Mouse (Mus musculus) hindlimb bud, embryonic 11.5 days (tissue): ENCODE measurements around the gene Aacs.

ENCODE experiments used
- DNase-seq: peaks from one replicate; pipeline ENCODE4 v3.0.0-alpha.2; 2012; ENCODE audit warnings: low read depth, low spot score; ENCODE audit errors: extremely low spot score

Aacs gene

GRCm38 (mm10) chr5:125492379-125493092 lies 16.9 kb downstream of the Aacs start:
- no peak for DNase-seq

- no peak for DNase-seq
Observed at GRCm38 (mm10) chr5:125493093-125493423, 17.4 kb downstream of the Aacs start.

- DNase-seq = no peak
Observed at GRCm38 (mm10) chr5:125495655-125496054, 20.0 kb downstream of the Aacs start.

GRCm38 (mm10) chr5:125497821-125498600 lies 22.4 kb downstream of the Aacs start:
- no peak for DNase-seq

- DNase-seq = no peak
Observed at GRCm38 (mm10) chr5:125501505-125501904, 25.9 kb downstream of the Aacs start.

GRCm38 (mm10) chr5:125502186-125502585 lies 26.6 kb downstream of the Aacs start:
- no peak for DNase-seq

- DNase-seq = no peak
Observed at GRCm38 (mm10) chr5:125503628-125504027, 28.0 kb downstream of the Aacs start.

GRCm38 (mm10) chr5:125504692-125505091 lies 29.1 kb downstream of the Aacs start:
- no peak for DNase-seq

- no peak for DNase-seq
Observed at GRCm38 (mm10) chr5:125505968-125506367, 30.4 kb downstream of the Aacs start.

- DNase-seq = no peak
Observed at GRCm38 (mm10) chr5:125507582-125507981, 32.0 kb downstream of the Aacs start.

GRCm38 (mm10) chr5:125508006-125508405 lies 32.4 kb downstream of the Aacs start:
- DNase-seq = no peak

- DNase-seq = no peak
Observed at GRCm38 (mm10) chr5:125509541-125509940, 33.9 kb downstream of the Aacs start.

GRCm38 (mm10) chr5:125515006-125515405 lies 39.4 kb downstream of the Aacs start:
- DNase-seq = no peak

GRCm38 (mm10) chr5:125518640-125519039 lies 43.0 kb downstream of the Aacs start:
- no peak for DNase-seq

- DNase-seq = no peak
Observed at GRCm38 (mm10) chr5:125520930-125521590, 45.4 kb downstream of the Aacs start.

GRCm38 (mm10) chr5:125523361-125523760 lies 47.7 kb downstream of the Aacs start:
- DNase-seq = no peak

GRCm38 (mm10) chr5:125525516-125525915 lies 49.9 kb downstream of the Aacs start:
- no peak for DNase-seq

GRCm38 (mm10) chr5:125526464-125526863 lies 50.9 kb downstream of the Aacs start:
- DNase-seq = no peak

GRCm38 (mm10) chr5:125529109-125529508 lies 53.5 kb downstream of the Aacs start:
- peak; percentile 44 for DNase-seq

GRCm38 (mm10) chr5:125531634-125532033 lies 56.0 kb downstream of the Aacs start, which contains the start of gene Tmem132b:
Gene Tmem132b, plus strand, starts transcription at chr5:125531774.
- no peak for DNase-seq

- DNase-seq = no peak
Observed at GRCm38 (mm10) chr5:125532191-125532544, 56.6 kb downstream of the Aacs start.
